Mouse (Mus musculus): Measurements from ENCODE around the gene H2al1g. TPM values are rescaled to one million over a fixed set of nuclear protein-coding genes. Genes with fewer than 3 reads are reported as not detected.

The H2al1g gene
- polyA plus RNA-seq (2017; shearing (Covaris generic)), result not detected

DNA sequence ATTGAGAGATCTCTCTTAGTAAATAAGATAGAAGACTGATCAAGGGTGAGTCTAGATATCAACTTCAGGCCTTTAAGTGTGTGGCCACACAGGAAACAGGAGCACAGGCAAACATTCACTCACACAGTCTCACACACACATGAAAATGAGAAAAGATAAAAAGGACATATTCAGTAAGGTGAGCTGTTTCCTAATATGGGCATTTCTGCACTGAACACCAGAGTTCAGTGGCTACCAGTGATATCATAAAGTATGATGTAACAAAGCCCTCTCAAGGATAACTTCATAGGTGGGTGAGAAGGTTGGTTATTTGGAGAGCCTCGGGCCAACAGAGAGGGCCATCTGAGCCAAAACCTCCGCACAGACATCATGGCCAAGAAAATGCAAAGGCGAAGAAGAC lies at the start of gene H2al1g:
Gene H2al1g (plus strand): TSS at position 301 of the 400 bp plus-strand sequence.

DNA sequence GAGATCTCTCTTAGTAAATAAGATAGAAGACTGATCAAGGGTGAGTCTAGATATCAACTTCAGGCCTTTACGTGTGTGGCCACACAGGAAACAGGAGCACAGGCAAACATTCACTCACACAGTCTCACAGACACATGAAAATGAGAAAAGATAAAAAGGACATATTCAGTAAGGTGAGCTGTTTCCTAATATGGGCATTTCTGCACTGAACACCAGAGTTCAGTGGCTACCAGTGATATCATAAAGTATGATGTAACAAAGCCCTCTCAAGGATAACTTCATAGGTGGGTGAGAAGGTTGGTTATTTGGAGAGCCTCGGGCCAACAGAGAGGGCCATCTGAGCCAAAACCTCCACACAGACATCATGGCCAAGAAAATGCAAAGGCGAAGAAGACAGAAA lies 19.1 kb upstream of the H2al1g start, which contains the start of gene H2al1a:
Gene H2al1a (plus strand): TSS at position 301 of the 400 bp plus-strand sequence.

DNA sequence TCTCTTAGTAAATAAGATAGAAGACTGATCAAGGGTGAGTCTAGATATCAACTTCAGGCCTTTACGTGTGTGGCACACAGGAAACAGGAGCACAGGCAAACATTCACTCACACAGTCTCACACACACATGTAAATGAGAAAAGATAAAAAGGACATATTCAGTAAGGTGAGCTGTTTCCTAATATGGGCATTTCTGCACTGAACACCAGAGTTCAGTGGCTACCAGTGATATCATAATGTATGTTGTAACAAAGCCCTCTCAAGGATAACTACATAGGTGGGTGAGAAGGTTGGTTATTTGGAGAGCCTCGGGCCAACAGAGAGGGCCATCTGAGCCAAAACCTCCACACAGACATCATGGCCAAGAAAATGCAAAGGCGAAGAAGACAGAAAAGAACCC lies 15.9 kb upstream of the H2al1g start, which contains the start of gene H2al1b:
Gene H2al1b (plus strand): TSS at position 301 of the 400 bp plus-strand sequence.

GRCm38 (mm10) chrX:11305355-11305754 lies 12.7 kb upstream of the H2al1g start, which contains the start of gene H2al1c:
Gene H2al1c (plus strand): TSS chrX:11305655.

GRCm38 (mm10) chrX:11308524-11308923 lies 9.5 kb upstream of the H2al1g start, which contains the start of gene H2al1d:
Gene H2al1d (plus strand): TSS chrX:11308824.

GRCm38 (mm10) chrX:11311634-11312033 lies 6.4 kb upstream of the H2al1g start, which contains the start of gene H2al1e:
Gene H2al1e (plus strand): TSS chrX:11311934.

GRCm38 (mm10) chrX:11314858-11315257 lies 3.2 kb upstream of the H2al1g start, which contains the start of gene H2al1f:
Gene H2al1f (plus strand): TSS chrX:11315158.

DNA sequence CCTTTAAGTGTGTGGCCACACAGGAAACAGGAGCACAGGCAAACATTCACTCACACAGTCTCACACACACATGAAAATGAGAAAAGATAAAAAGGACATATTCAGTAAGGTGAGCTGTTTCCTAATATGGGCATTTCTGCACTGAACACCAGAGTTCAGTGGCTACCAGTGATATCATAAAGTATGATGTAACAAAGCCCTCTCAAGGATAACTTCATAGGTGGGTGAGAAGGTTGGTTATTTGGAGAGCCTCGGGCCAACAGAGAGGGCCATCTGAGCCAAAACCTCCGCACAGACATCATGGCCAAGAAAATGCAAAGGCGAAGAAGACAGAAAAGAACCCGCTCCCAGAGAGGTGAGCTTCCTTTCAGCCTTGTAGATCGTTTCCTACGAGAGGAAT lies 3.1 kb downstream of the H2al1g start, which contains the start of gene H2al1h:
Gene H2al1h (plus strand): TSS at position 301 of the 400 bp plus-strand sequence.

DNA sequence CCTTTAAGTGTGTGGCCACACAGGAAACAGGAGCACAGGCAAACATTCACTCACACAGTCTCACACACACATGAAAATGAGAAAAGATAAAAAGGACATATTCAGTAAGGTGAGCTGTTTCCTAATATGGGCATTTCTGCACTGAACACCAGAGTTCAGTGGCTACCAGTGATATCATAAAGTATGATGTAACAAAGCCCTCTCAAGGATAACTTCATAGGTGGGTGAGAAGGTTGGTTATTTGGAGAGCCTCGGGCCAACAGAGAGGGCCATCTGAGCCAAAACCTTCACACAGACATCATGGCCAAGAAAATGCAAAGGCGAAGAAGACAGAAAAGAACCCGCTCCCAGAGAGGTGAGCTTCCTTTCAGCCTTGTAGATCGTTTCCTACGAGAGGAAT lies 6.3 kb downstream of the H2al1g start, which contains the start of gene H2al1i:
Gene H2al1i (plus strand): TSS at position 301 of the 400 bp plus-strand sequence.

DNA sequence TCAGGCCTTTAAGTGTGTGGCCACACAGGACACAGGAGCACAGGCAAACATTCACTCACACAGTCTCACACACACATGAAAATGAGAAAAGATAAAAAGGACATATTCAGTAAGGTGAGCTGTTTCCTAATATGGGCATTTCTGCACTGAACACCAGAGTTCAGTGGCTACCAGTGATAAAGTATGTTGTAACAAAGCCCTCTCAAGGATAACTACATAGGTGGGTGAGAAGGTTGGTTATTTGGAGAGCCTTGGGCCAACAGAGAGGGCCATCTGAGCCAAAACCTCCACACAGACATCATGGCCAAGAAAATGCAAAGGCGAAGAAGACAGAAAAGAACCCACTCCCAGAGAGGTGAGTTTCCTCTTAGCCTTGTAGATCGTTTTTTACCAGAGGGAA lies 9.5 kb downstream of the H2al1g start, which contains the start of gene H2al1j:
Gene H2al1j (plus strand): TSS at position 301 of the 400 bp plus-strand sequence.

Other genes with a start within 250 kb of the H2al1g start
- not detected for gene H2al1a, start 19.0 kb upstream of the H2al1g start, polyA plus RNA-seq (2017; shearing (Covaris generic))
- not detected for gene H2al1b, start 15.8 kb upstream of the H2al1g start, polyA plus RNA-seq (2017; shearing (Covaris generic))
- gene H2al1c, start 12.6 kb upstream of the H2al1g start, polyA plus RNA-seq (2017; shearing (Covaris generic)), result not detected
- not detected for gene H2al1d, start 9.4 kb upstream of the H2al1g start, polyA plus RNA-seq (2017; shearing (Covaris generic))
- gene H2al1e, start 6.3 kb upstream of the H2al1g start, polyA plus RNA-seq (2017; shearing (Covaris generic)), result 0.60 TPM
- not detected for gene H2al1f, start 3.1 kb upstream of the H2al1g start, polyA plus RNA-seq (2017; shearing (Covaris generic))
- gene H2al1h, start 3.2 kb downstream of the H2al1g start, polyA plus RNA-seq (2017; shearing (Covaris generic)), result not detected
- not detected for gene H2al1i, start 6.4 kb downstream of the H2al1g start, polyA plus RNA-seq (2017; shearing (Covaris generic))
- not detected for gene H2al1j, start 9.6 kb downstream of the H2al1g start, polyA plus RNA-seq (2017; shearing (Covaris generic))